Mouse (Mus musculus) olfactory bulb, adult 2 months (tissue): Measurements from ENCODE around the gene 2200002D01Rik. TPM values are rescaled to one million over a fixed set of nuclear protein-coding genes. Genes with fewer than 3 reads are reported as not detected.

Experiments used
- H3K27ac ChIP-seq: fragments of 200-500 bp; 2 replicates; pipeline ENCODE4 v1.5.1; 2012; ENCODE audit warnings: low read depth, low read length; ENCODE audit not compliant: insufficient read depth
- H3K4me1 ChIP-seq: fragments of 200-500 bp; 2 replicates; pipeline ENCODE4 v1.6.1; 2012; ENCODE audit warnings: low read length; ENCODE audit not compliant: control insufficient read depth, insufficient read depth
- H3K4me3 ChIP-seq: fragments of 200-500 bp; 2 replicates; pipeline ENCODE4 v1.5.1; 2012; ENCODE audit warnings: mild to moderate bottlenecking, low read depth, low read length, moderate library complexity; ENCODE audit not compliant: insufficient read depth
- CTCF ChIP-seq: fragments of 200-500 bp; IDR thresholded peaks from 2 replicates; pipeline ENCODE4 v1.5.1; 2012; ENCODE audit warnings: low read depth, mild to moderate bottlenecking, low read length, moderate library complexity; ENCODE audit not compliant: insufficient read depth
- POLR2A ChIP-seq: fragments of 200-500 bp; IDR thresholded peaks from 2 replicates; pipeline ENCODE4 v1.6.1; 2012; ENCODE audit warnings: mild to moderate bottlenecking, low read depth, low read length, moderate library complexity; ENCODE audit not compliant: insufficient read depth
- WGBS: fragments of 180-500 bp; shearing (Covaris S2); methylation state at CpG from one replicate; pipeline ENCODE4 v1.1.7; 2018; 5-methylcytosine and 5-hydroxymethylcytosine counted together
- polyA plus RNA-seq: library from polyadenylated mRNA; stranded (reverse); fragments of >200 nt; gene quantifications from 2 replicates; pipeline ENCODE4 v1.2.4, GENCODE M21; 2012; ENCODE audit warnings: low replicate concordance; ENCODE audit not compliant: missing spikeins, insufficient read depth, insufficient read length

Gene 2200002D01Rik
- polyA plus RNA-seq, result not detected in 2 replicates

DNA sequence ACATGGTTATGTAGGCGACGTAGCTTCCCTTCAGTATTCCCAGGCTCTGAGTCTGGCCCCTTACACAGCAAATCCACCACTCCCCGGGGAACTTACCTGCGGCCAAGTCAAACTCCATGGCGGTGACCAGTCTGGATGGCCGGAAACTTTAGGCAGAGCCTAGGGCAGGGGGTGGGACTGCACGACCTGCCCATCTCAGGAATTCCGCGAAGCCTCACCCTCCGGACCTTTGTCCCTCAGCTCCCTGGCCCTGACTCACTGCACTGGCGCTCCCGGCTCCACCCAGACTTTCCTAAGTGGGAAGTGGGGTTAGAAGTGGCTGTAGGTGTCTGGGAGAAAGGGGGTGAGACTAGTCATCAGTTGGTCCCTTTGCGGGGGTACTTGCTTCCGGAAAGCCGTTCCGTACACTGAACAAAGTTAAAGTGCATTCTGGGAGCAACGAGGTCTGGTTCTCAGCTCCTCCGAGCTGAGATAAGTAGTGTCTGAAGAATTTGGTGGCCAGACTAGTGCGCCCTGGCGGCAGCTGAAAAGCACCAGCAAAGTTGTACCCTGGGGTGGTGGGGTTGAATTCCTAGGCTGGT is at the start of gene 2200002D01Rik:
Gene 2200002D01Rik, minus strand, starts transcription at position 206 of the 581 bp plus-strand sequence.
- Histone ChIP-seq H3K4me3 (no peak within 1 kb of the TSS; the same call in 1 of the 2 replicates), H3K27ac (no peak within 1 kb of the TSS), H3K4me1 (peaks cover 8% of the 10 kb centered on the region; the same call in 1 of the 2 replicates)
- 44% methylated on average over 20 of the region's 20 CpGs for WGBS
- TF ChIP-seq POLR2A, result no peak
- TF ChIP-seq CTCF, result no peak

- Histone ChIP-seq H3K4me3 (no peak overlapping the region), H3K4me1 (0 out of 2 replicates have a peak, but pooled peaks cover 6% of the 10 kb centered on the region), H3K27ac (no peak overlapping the region)
- WGBS, result 9% methylated on average over 10 of the region's 10 CpGs
- TF ChIP-seq CTCF (no peak), POLR2A (no peak)
Measured at GRCm38 (mm10) chr7:29296998-29297397, 48.7 kb upstream of the 2200002D01Rik start.

GRCm38 (mm10) chr7:29295861-29296647 is 47.8 kb upstream of the 2200002D01Rik start:
- Histone ChIP-seq H3K4me3 (no peak overlapping the region), H3K4me1 (0 out of 2 replicates have a peak, but pooled peaks cover 4% of the 10 kb centered on the region), H3K27ac (no peak overlapping the region)
- no peak for TF ChIP-seq POLR2A
- TF ChIP-seq CTCF, result no peak
- WGBS, result 83% methylated on average over 24 of the region's 24 CpGs

- H3K4me3 ChIP-seq, result no peak overlapping the region
- WGBS, result 86% methylated on average over 13 of the region's 13 CpGs
- H3K4me1 ChIP-seq, result peaks cover 6% of the 10 kb centered on the region
- TF ChIP-seq POLR2A, result no peak
- no peak for TF ChIP-seq CTCF
- no peak overlapping the region for H3K27ac ChIP-seq
Measured at GRCm38 (mm10) chr7:29294111-29294761, 46.0 kb upstream of the 2200002D01Rik start.

DNA sequence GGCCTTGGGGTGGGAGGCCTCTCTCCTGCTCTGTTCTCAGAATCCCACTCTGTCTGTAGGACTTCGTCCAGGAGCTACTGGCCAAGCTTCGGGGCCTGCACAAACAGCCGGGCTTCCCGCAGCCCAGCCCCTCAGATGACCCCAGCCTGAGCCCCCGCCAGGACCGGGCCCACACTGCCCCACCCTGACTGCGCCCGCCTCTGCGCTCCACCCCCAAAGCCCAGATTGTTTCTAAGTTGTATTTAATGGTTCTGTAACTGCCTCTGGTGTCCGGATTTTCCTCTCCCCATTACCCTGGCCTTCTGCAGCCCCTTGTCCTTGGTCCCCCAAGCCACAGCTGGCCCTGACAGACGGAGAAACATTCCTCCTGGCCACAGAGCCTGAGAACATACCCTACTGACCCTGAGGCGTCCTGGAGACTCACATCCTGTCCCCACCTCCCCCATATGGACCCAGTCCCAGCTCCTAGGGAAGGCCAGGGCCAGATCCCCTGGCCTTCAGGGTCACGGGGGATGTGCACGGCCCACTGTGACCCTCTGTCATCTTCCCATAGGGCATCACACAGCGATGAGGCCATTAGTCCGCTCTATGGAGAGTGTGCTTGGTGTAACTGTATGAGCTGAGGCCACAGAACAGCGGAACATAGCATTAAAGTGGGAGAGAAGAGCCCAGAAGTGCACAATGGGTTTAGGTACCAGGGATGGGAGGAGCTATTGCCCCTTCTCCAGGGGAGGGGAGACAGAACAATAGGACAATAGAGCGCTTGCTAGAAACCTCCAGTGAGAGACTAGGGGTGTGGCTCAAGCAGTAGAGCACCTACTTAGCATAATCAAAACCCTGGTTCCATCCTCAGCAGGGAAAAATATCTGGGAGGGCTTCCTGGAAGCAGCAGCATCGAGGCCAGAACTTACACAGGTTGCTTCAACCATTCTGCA is 45.1 kb upstream of the 2200002D01Rik start:
- TF ChIP-seq POLR2A (no peak), CTCF (no peak)
- no peak overlapping the region for H3K4me3 ChIP-seq
- 58% methylated on average over 19 of the region's 19 CpGs for WGBS
- no peak overlapping the region for H3K27ac ChIP-seq
- H3K4me1 ChIP-seq, result peaks cover 12% of the 10 kb centered on the region

DNA sequence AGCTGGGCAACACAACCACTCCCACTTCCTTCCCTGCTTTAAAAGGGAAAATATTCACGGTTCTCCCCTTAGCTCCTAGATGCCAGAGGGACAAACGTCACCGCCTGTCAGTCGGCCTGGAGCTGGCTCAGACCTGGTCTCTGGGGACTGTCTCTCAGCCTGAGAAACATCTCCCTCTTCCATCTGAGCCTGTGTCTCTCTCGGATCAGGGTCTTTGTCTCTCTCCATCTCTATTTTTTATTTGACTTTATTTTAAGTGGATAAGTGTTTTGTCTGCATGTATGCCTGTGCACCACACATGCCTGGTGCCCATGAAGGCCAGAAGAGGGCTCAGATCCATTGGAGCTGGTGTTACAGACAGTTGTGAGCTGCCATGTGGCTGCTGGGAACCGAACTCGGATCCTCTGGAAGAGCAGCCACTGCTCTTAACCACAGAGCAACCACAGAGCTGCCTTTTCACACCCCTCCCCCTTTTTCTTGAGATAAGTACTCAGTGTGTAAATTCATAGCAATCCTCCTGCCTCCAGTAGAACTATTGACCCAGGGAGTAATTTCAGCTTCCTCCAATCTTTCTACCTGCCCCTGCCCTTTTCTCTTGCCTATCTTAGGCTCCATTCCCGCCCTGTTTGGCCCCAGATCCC is 44.3 kb upstream of the 2200002D01Rik start:
- TF ChIP-seq CTCF, result no peak
- TF ChIP-seq POLR2A, result no peak

GRCm38 (mm10) chr7:29291616-29292457 is 43.6 kb upstream of the 2200002D01Rik start:
- H3K4me1 ChIP-seq, result peaks cover 12% of the 10 kb centered on the region
- H3K27ac ChIP-seq, result no peak overlapping the region
- TF ChIP-seq POLR2A, result no peak
- no peak for TF ChIP-seq CTCF
- H3K4me3 ChIP-seq, result no peak overlapping the region
- WGBS, result 45% methylated on average over 7 of the region's 7 CpGs

More for the DNA sequence above, 44.3 kb upstream of the 2200002D01Rik start:
- peaks cover 12% of the 10 kb centered on the region for H3K4me1 ChIP-seq
- H3K27ac ChIP-seq, result no peak overlapping the region
- WGBS, result 50% methylated on average over 8 of the region's 8 CpGs
- H3K4me3 ChIP-seq, result no peak overlapping the region
